Mouse (Mus musculus): ENCODE measurements around the gene Rad1. TPM values are rescaled to one million over a fixed set of nuclear protein-coding genes. Genes with fewer than 3 reads are reported as not detected.
"Not testable (repeated sequence)": the region's sequence is repeated elsewhere in the genome, so short reads cannot be mapped to it uniquely, and the experiment has no call there.

The Rad1 gene
- polyA plus RNA-seq, 1 experiment from 2014 or later: 16.9 TPM

- H3K27ac ChIP-seq (replicated peaks in 1 of 2; ENCODE audit: control insufficient read depth in 1 of 2, insufficient read depth in 1 of 2, low read depth in 2 of 2, low read length in 2 of 2): no peak overlapping the region
- 61% methylated on average over 11 of the region's 11 CpGs for WGBS
Measured at GRCm38 (mm10) chr15:10506099-10506498, 20.3 kb downstream of the Rad1 start.

GRCm38 (mm10) chr15:10515166-10515565 lies 29.3 kb downstream of the Rad1 start:
- no peaks in the 10 kb centered on the region for H3K4me1 ChIP-seq (ENCODE audit: control insufficient read depth in 2 of 2, insufficient read depth in 2 of 2, low read length in 2 of 2)
- ATAC-seq (ENCODE audit: insufficient number of reproducible peaks, insufficient read depth, low FRiP score, low read depth): no peak
- 87% methylated on average over 7 of the region's 7 CpGs for WGBS
- no peaks in the 10 kb centered on the region for H3K9me3 ChIP-seq (ENCODE audit: control insufficient read depth, low read length)
- H3K4me2 ChIP-seq (ENCODE audit: low read length): no peak overlapping the region
- no peak overlapping the region for H3K9ac ChIP-seq (ENCODE audit: low read length)
- H3K27ac ChIP-seq (replicated peaks in 1 of 2; ENCODE audit: control insufficient read depth in 1 of 2, insufficient read depth in 1 of 2, low read depth in 2 of 2, low read length in 2 of 2): no peak overlapping the region
- no peaks in the 10 kb centered on the region for H3K36me3 ChIP-seq (ENCODE audit: control insufficient read depth, insufficient read depth, low read length)
- no peak overlapping the region for H3K4me3 ChIP-seq (ENCODE audit: control insufficient read depth in 1 of 2, insufficient read depth in 1 of 2, low read depth in 1 of 2, low read length in 2 of 2)
- H3K27me3 ChIP-seq (ENCODE audit: control insufficient read depth, insufficient read depth, low read length): no peaks in the 10 kb centered on the region

More at GRCm38 (mm10) chr15:10506099-10506498, 20.3 kb downstream of the Rad1 start:
- Histone ChIP-seq H3K9me3 (ENCODE audit: control insufficient read depth, low read length) (no peaks in the 10 kb centered on the region), H3K4me1 (ENCODE audit: control insufficient read depth in 2 of 2, insufficient read depth in 2 of 2, low read length in 2 of 2) (no peaks in the 10 kb centered on the region), H3K4me2 (ENCODE audit: low read length) (no peak overlapping the region), H3K36me3 (ENCODE audit: control insufficient read depth, insufficient read depth, low read length) (no peaks in the 10 kb centered on the region), H3K9ac (ENCODE audit: low read length) (no peak overlapping the region), H3K27me3 (ENCODE audit: control insufficient read depth, insufficient read depth, low read length) (no peaks in the 10 kb centered on the region), H3K4me3 (ENCODE audit: control insufficient read depth in 1 of 2, insufficient read depth in 1 of 2, low read depth in 1 of 2, low read length in 2 of 2) (no peak overlapping the region)
- ATAC-seq (ENCODE audit: insufficient number of reproducible peaks, insufficient read depth, low FRiP score, low read depth): no peak

GRCm38 (mm10) chr15:10525896-10526295 lies 40.1 kb downstream of the Rad1 start:
- Histone ChIP-seq H3K9ac (ENCODE audit: low read length) (no peak overlapping the region), H3K36me3 (ENCODE audit: control insufficient read depth, insufficient read depth, low read length) (no peaks in the 10 kb centered on the region), H3K9me3 (ENCODE audit: control insufficient read depth, low read length) (no peaks in the 10 kb centered on the region), H3K4me1 (ENCODE audit: control insufficient read depth in 2 of 2, insufficient read depth in 2 of 2, low read length in 2 of 2) (peaks cover 0 to 3% of the 10 kb centered on the region in 2 experiments; a peak in 1 of 4 replicates), H3K27ac (replicated peaks in 1 of 2; ENCODE audit: control insufficient read depth in 1 of 2, insufficient read depth in 1 of 2, low read depth in 2 of 2, low read length in 2 of 2) (no peak overlapping the region), H3K4me2 (ENCODE audit: low read length) (no peak overlapping the region), H3K4me3 (ENCODE audit: control insufficient read depth in 1 of 2, insufficient read depth in 1 of 2, low read depth in 1 of 2, low read length in 2 of 2) (no peak overlapping the region), H3K27me3 (ENCODE audit: control insufficient read depth, insufficient read depth, low read length) (no peaks in the 10 kb centered on the region)
- no peak for ATAC-seq (ENCODE audit: insufficient number of reproducible peaks, insufficient read depth, low FRiP score, low read depth)
- WGBS: 59% methylated on average over 1 of the region's 1 CpGs

- Histone ChIP-seq H3K27me3 (ENCODE audit: control insufficient read depth, insufficient read depth, low read length) (no peaks in the 10 kb centered on the region), H3K4me2 (ENCODE audit: low read length) (no peak overlapping the region), H3K36me3 (ENCODE audit: control insufficient read depth, insufficient read depth, low read length) (no peaks in the 10 kb centered on the region), H3K9me3 (ENCODE audit: control insufficient read depth, low read length) (no peaks in the 10 kb centered on the region), H3K4me1 (ENCODE audit: control insufficient read depth in 2 of 2, insufficient read depth in 2 of 2, low read length in 2 of 2) (peaks cover 0 to 4% of the 10 kb centered on the region in 2 experiments; a peak in 1 of 4 replicates), H3K9ac (ENCODE audit: low read length) (no peak overlapping the region), H3K27ac (replicated peaks in 1 of 2; ENCODE audit: control insufficient read depth in 1 of 2, insufficient read depth in 1 of 2, low read depth in 2 of 2, low read length in 2 of 2) (no peak overlapping the region), H3K4me3 (ENCODE audit: control insufficient read depth in 1 of 2, insufficient read depth in 1 of 2, low read depth in 1 of 2, low read length in 2 of 2) (no peak overlapping the region)
- 33% methylated on average over 4 of the region's 4 CpGs for WGBS
- ATAC-seq (ENCODE audit: insufficient number of reproducible peaks, insufficient read depth, low FRiP score, low read depth): no peak
Measured at GRCm38 (mm10) chr15:10531352-10531751, 45.5 kb downstream of the Rad1 start.

GRCm38 (mm10) chr15:10533361-10533760 lies 47.5 kb downstream of the Rad1 start:
- not testable (repeated sequence) for ATAC-seq (ENCODE audit: insufficient number of reproducible peaks, insufficient read depth, low FRiP score, low read depth); H3K36me3 ChIP-seq (ENCODE audit: control insufficient read depth, insufficient read depth, low read length); H3K9ac ChIP-seq (ENCODE audit: low read length); H3K27ac ChIP-seq (replicated peaks in 1 of 2; ENCODE audit: control insufficient read depth in 1 of 2, insufficient read depth in 1 of 2, low read depth in 2 of 2, low read length in 2 of 2); H3K4me3 ChIP-seq (ENCODE audit: control insufficient read depth in 1 of 2, insufficient read depth in 1 of 2, low read depth in 1 of 2, low read length in 2 of 2); H3K27me3 ChIP-seq (ENCODE audit: control insufficient read depth, insufficient read depth, low read length); H3K9me3 ChIP-seq (ENCODE audit: control insufficient read depth, low read length); H3K4me1 ChIP-seq (ENCODE audit: control insufficient read depth in 2 of 2, insufficient read depth in 2 of 2, low read length in 2 of 2); H3K4me2 ChIP-seq (ENCODE audit: low read length)
- 88% methylated on average over 10 of the region's 10 CpGs for WGBS

- H3K36me3 ChIP-seq (ENCODE audit: control insufficient read depth, insufficient read depth, low read length): no peaks in the 10 kb centered on the region
- no peaks in the 10 kb centered on the region for H3K27me3 ChIP-seq (ENCODE audit: control insufficient read depth, insufficient read depth, low read length)
- H3K9me3 ChIP-seq (ENCODE audit: control insufficient read depth, low read length): no peaks in the 10 kb centered on the region
- no peak overlapping the region for H3K9ac ChIP-seq (ENCODE audit: low read length)
- H3K27ac ChIP-seq (replicated peaks in 1 of 2; ENCODE audit: control insufficient read depth in 1 of 2, insufficient read depth in 1 of 2, low read depth in 2 of 2, low read length in 2 of 2): no peak overlapping the region
- peaks cover 0 to 4% of the 10 kb centered on the region in 2 experiments; a peak in 1 of 4 replicates for H3K4me1 ChIP-seq (ENCODE audit: control insufficient read depth in 2 of 2, insufficient read depth in 2 of 2, low read length in 2 of 2)
- 74% methylated on average over 5 of the region's 5 CpGs for WGBS
- no peak overlapping the region for H3K4me2 ChIP-seq (ENCODE audit: low read length)
- H3K4me3 ChIP-seq (ENCODE audit: control insufficient read depth in 1 of 2, insufficient read depth in 1 of 2, low read depth in 1 of 2, low read length in 2 of 2): no peak overlapping the region
- ATAC-seq (ENCODE audit: insufficient number of reproducible peaks, insufficient read depth, low FRiP score, low read depth): no peak
Measured at GRCm38 (mm10) chr15:10534591-10534990, 48.8 kb downstream of the Rad1 start.

GRCm38 (mm10) chr15:10535969-10536368 lies 50.2 kb downstream of the Rad1 start:
- no peak overlapping the region for H3K27ac ChIP-seq (replicated peaks in 1 of 2; ENCODE audit: control insufficient read depth in 1 of 2, insufficient read depth in 1 of 2, low read depth in 2 of 2, low read length in 2 of 2)
- no peaks in the 10 kb centered on the region for H3K27me3 ChIP-seq (ENCODE audit: control insufficient read depth, insufficient read depth, low read length)
- H3K4me3 ChIP-seq (ENCODE audit: control insufficient read depth in 1 of 2, insufficient read depth in 1 of 2, low read depth in 1 of 2, low read length in 2 of 2): no peak overlapping the region
- no peaks in the 10 kb centered on the region for H3K36me3 ChIP-seq (ENCODE audit: control insufficient read depth, insufficient read depth, low read length)
- no peak for ATAC-seq (ENCODE audit: insufficient number of reproducible peaks, insufficient read depth, low FRiP score, low read depth)
- H3K4me2 ChIP-seq (ENCODE audit: low read length): no peak overlapping the region
- peaks cover 0 to under 1% of the 10 kb centered on the region in 2 experiments; a peak in 1 of 4 replicates for H3K4me1 ChIP-seq (ENCODE audit: control insufficient read depth in 2 of 2, insufficient read depth in 2 of 2, low read length in 2 of 2)
- H3K9ac ChIP-seq (ENCODE audit: low read length): no peak overlapping the region
- H3K9me3 ChIP-seq (ENCODE audit: control insufficient read depth, low read length): no peaks in the 10 kb centered on the region
- WGBS: 63% methylated on average over 7 of the region's 7 CpGs
